Mouse (Mus musculus): Measurements from ENCODE around the gene Atp1b2. TPM values are rescaled to one million over a fixed set of nuclear protein-coding genes. Genes with fewer than 3 reads are reported as not detected.

The Atp1b2 gene
- total and polyA plus RNA-seq, 3 experiments: 13.4 to 136 TPM; not detected in 1

GRCm38 (mm10) chr11:69610899-69611298, 5.2 kb upstream of the Atp1b2 start:
- Histone ChIP-seq H3K79me2 (ENCODE audit: control insufficient read depth, insufficient read depth, low read length, poor library complexity) (no peaks in the 10 kb centered on the region), H3K9me3 (replicated peaks; ENCODE audit: insufficient read depth, low read length) (no peaks in the 10 kb centered on the region), H3K27me3 (ENCODE audit: control insufficient read depth in 1 of 2, insufficient read depth in 2 of 2, low read length in 2 of 2) (peaks cover 0 to 3% of the 10 kb centered on the region in 2 experiments; a peak in 1 of 4 replicates), H3K4me3 (ENCODE audit: control insufficient read depth in 1 of 2, insufficient read depth in 1 of 2, low read depth in 2 of 2, low read length in 2 of 2) (no peak overlapping the region), H3K9ac (ENCODE audit: control insufficient read depth, low read depth, low read length, poor library complexity, severe bottlenecking) (no peak overlapping the region), H3K27ac (ENCODE audit: control insufficient read depth, low read depth, low read length) (no peak overlapping the region), H3K4me1 (ENCODE audit: control insufficient read depth in 1 of 2, insufficient read depth in 2 of 2, low read length in 2 of 2) (peaks cover 24 to 39% of the 10 kb centered on the region in 2 experiments), H3K36me3 (ENCODE audit: control insufficient read depth in 1 of 2, insufficient read depth in 2 of 2, low read length in 2 of 2) (peaks cover 0 to 24% of the 10 kb centered on the region in 2 experiments; a peak in 2 of 4 replicates)
- DNase-seq (ENCODE audit: low read depth, low spot score): no peak
- TF ChIP-seq TBP (IDR thresholded peaks at IDR 0.05; ENCODE audit: low read depth, low read length) (no peak), ZKSCAN1 (IDR thresholded peaks at IDR 0.05; ENCODE audit: low read depth, low read length) (no peak), POLR2AphosphoS5 (IDR thresholded peaks at IDR 0.05; ENCODE audit: borderline replicate concordance, low read depth, low read length) (no peak), USF1 (IDR thresholded peaks at IDR 0.05; ENCODE audit: low read depth, low read length) (no peak), MAX (IDR thresholded peaks at IDR 0.05; ENCODE audit: low read length) (no peak), CHD2 (IDR thresholded peaks at IDR 0.05; ENCODE audit: low read length) (no peak), TAL1 (IDR thresholded peaks at IDR 0.05; ENCODE audit: low read length) (no peak), RCOR1 (IDR thresholded peaks at IDR 0.05; ENCODE audit: low read depth, low read length) (no peak), GABPA (IDR thresholded peaks at IDR 0.05; ENCODE audit: low read depth, low read length) (no peak), TCF12 (IDR thresholded peaks at IDR 0.05; ENCODE audit: low read depth, low read length) (no peak), MYB (IDR thresholded peaks at IDR 0.05; ENCODE audit: low read depth, low read length) (no peak), JUND (IDR thresholded peaks at IDR 0.05; ENCODE audit: low read depth, low read length) (no peak), ELF1 (IDR thresholded peaks at IDR 0.05; ENCODE audit: low read depth, low read length) (no peak), POLR2AphosphoS2 (IDR thresholded peaks at IDR 0.05; ENCODE audit: low read length) (no peak), MYC (IDR thresholded peaks at IDR 0.05; ENCODE audit: low read depth, low read length) (no peak), UBTF (IDR thresholded peaks at IDR 0.05; ENCODE audit: borderline replicate concordance, insufficient read depth, low read depth, low read length) (no peak), NELFE (IDR thresholded peaks at IDR 0.05; ENCODE audit: low read depth, low read length) (no peak), CHD1 (IDR thresholded peaks at IDR 0.05; ENCODE audit: low read depth, low read length) (no peak), MXI1 (IDR thresholded peaks at IDR 0.05; ENCODE audit: low read depth, low read length) (no peak)

GRCm38 (mm10) chr11:69609416-69609815, 3.7 kb upstream of the Atp1b2 start:
- H3K9ac ChIP-seq (ENCODE audit: control insufficient read depth, low read depth, low read length, poor library complexity, severe bottlenecking): peak overlapping the region; percentile 66
- H3K27me3 ChIP-seq (ENCODE audit: control insufficient read depth in 1 of 2, insufficient read depth in 2 of 2, low read length in 2 of 2): no peaks in the 10 kb centered on the region
- no peaks in the 10 kb centered on the region for H3K9me3 ChIP-seq (replicated peaks; ENCODE audit: insufficient read depth, low read length)
- H3K4me1 ChIP-seq (ENCODE audit: control insufficient read depth in 1 of 2, insufficient read depth in 2 of 2, low read length in 2 of 2): peaks cover 24 to 41% of the 10 kb centered on the region in 2 experiments
- peaks cover 6% of the 10 kb centered on the region for H3K79me2 ChIP-seq (ENCODE audit: control insufficient read depth, insufficient read depth, low read length, poor library complexity)
- peak overlapping the region; percentile 91 for H3K27ac ChIP-seq (ENCODE audit: control insufficient read depth, low read depth, low read length)
- peak; percentile 94 for DNase-seq (ENCODE audit: low read depth, low spot score)
- peaks cover 0 to 26% of the 10 kb centered on the region in 2 experiments; a peak in 2 of 4 replicates for H3K36me3 ChIP-seq (ENCODE audit: control insufficient read depth in 1 of 2, insufficient read depth in 2 of 2, low read length in 2 of 2)
- H3K4me3 ChIP-seq (ENCODE audit: control insufficient read depth in 1 of 2, insufficient read depth in 1 of 2, low read depth in 2 of 2, low read length in 2 of 2): peak overlapping the region; percentile 24 to 27
- TF ChIP-seq RAD21 (IDR thresholded peaks at IDR 0.05; ENCODE audit: low read depth, low read length): no peak
- 0 out of 2 replicates have a peak, but pooled peaks have one; percentile 60 for TF ChIP-seq POLR2AphosphoS2 (IDR thresholded peaks at IDR 0.05; ENCODE audit: low read length)
- TF ChIP-seq EP300 (IDR thresholded peaks at IDR 0.05; ENCODE audit: low read depth in 1 of 2, low read length in 2 of 2): peak; percentile 85 to 97
- no peak; the same call in 1 of the 2 replicates for TF ChIP-seq MAFK (IDR thresholded peaks at IDR 0.05; ENCODE audit: borderline replicate concordance, low read depth, low read length)
- TF ChIP-seq NRF1 (IDR thresholded peaks at IDR 0.05; ENCODE audit: insufficient read depth, low read depth, low read length, poor library complexity, severe bottlenecking): no peak
- TF ChIP-seq SMC3 (IDR thresholded peaks at IDR 0.05; ENCODE audit: low read depth, low read length): no peak
- TF ChIP-seq HCFC1 (IDR thresholded peaks at IDR 0.05; ENCODE audit: low read depth, low read length): peak; percentile 63
- TF ChIP-seq MEF2A (IDR thresholded peaks at IDR 0.05; ENCODE audit: extremely low read depth, insufficient replicate concordance, low read depth, low read length, poor library complexity, severe bottlenecking): no peak
- TF ChIP-seq TBP (IDR thresholded peaks at IDR 0.05; ENCODE audit: low read depth, low read length): peak; percentile 88
- TF ChIP-seq POLR2A (IDR thresholded peaks at IDR 0.05; ENCODE audit: control insufficient read depth in 1 of 2, insufficient read depth in 1 of 2, low read depth in 1 of 2, low read length in 2 of 2, poor library complexity in 1 of 2): peak in 1 of 2 experiments; percentile 84; a peak in 2 of 4 replicates
- TF ChIP-seq TAL1 (IDR thresholded peaks at IDR 0.05; ENCODE audit: low read length): no peak
- peak; percentile 82 for TF ChIP-seq ZMIZ1 (IDR thresholded peaks at IDR 0.05; ENCODE audit: low read depth, low read length)
- TF ChIP-seq ZKSCAN1 (IDR thresholded peaks at IDR 0.05; ENCODE audit: low read depth, low read length): no peak
- peak; percentile 97 for TF ChIP-seq SIN3A (IDR thresholded peaks at IDR 0.05; ENCODE audit: low read length)
- TF ChIP-seq ETS1 (IDR thresholded peaks at IDR 0.05; ENCODE audit: low read depth, low read length): peak; percentile 95
- peak; percentile 59 for TF ChIP-seq MAZ (IDR thresholded peaks at IDR 0.05; ENCODE audit: low read depth, low read length)
- no peak for TF ChIP-seq E2F4 (IDR thresholded peaks at IDR 0.05; ENCODE audit: borderline replicate concordance, low read depth, low read length)
- peak; percentile 66 for TF ChIP-seq RCOR1 (IDR thresholded peaks at IDR 0.05; ENCODE audit: low read depth, low read length)
